Mouse (Mus musculus) heart, adult 11 months (tissue): Measurements from ENCODE around the gene Inca1.

Experiments
- DNase-seq: peaks from one replicate; pipeline ENCODE4 v3.0.0; 2022

Gene Inca1

GRCm38 (mm10) chr11:70699722-70700556 lies at the start of gene Inca1, which contains the start of gene Kif1c:
Inca1 (minus strand) TSS chr11:70700155.
Kif1c (plus strand) TSS chr11:70700548.
- peak; percentile 100 for DNase-seq

- no peak for DNase-seq
Measured at GRCm38 (mm10) chr11:70747876-70748545, 48.1 kb upstream of the Inca1 start.

DNA sequence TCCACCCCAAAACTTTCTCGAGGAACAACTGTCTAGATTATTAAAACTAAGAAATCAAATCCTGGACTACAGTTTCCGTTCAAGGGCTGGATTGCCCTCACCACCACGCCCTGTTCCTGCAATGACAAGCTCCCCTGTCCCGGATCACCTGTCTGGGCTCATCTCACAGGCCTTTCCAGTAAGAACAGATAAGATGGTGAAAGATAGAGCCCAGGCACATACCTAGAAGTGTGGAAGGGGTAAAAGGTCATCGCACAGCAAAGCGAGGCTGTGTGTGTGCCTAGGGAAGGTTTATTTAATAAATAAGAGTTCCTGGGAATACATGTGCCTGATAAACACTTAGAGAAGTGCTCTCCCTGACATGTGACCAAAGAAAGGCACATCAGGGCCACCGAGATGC lies 45.7 kb upstream of the Inca1 start:
- DNase-seq: no peak

- no peak for DNase-seq
Measured at GRCm38 (mm10) chr11:70742581-70743459, 42.9 kb upstream of the Inca1 start.

GRCm38 (mm10) chr11:70742117-70742516 lies 42.2 kb upstream of the Inca1 start:
- no peak for DNase-seq

GRCm38 (mm10) chr11:70741603-70742002 lies 41.6 kb upstream of the Inca1 start:
- DNase-seq: no peak

DNA sequence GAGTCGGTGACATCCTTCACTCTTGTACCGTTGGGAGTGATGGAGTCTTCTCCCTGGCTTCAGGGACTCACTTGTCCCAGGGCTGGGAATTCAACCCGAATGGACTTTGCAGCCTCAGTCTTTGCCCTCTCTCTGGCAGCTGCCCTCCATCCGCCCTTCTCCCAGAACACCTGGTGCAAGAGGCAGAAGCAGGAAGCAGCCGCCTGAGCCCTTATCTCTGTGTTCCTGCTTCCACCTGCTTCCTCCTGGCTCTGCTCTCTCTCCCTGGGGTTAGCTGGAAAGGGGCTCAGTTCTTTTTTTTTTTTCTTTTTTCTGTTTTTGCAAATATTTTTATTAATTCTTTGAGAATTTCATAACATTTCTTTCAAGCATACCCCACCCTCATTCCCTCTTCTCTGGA lies 37.8 kb upstream of the Inca1 start:
- peak; percentile 94 for DNase-seq

- DNase-seq: no peak
Measured at GRCm38 (mm10) chr11:70733256-70733655, 33.3 kb upstream of the Inca1 start.

DNA sequence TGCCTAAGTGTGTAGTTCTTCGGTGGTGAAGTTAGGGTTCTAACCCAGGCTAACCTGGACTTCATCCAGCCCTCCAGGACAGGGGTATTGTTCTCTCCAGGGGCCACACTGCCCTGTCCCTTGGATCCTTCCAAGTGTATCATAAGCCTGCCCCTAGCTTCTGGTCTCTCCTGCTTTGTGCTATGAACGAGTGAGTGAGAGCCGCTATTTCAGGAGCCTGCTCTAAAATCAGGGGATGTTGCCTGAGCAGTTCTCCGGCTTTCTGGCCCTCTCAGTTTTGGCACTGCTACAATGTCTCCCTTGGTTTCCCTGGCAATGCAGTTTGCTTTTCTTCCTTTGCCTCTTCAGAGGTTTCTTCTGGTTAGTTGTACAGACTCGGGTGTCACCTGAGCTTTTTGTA lies 31.2 kb upstream of the Inca1 start:
- no peak for DNase-seq

- no peak for DNase-seq
Measured at GRCm38 (mm10) chr11:70730427-70731038, 30.6 kb upstream of the Inca1 start.

GRCm38 (mm10) chr11:70727385-70727784 lies 27.4 kb upstream of the Inca1 start:
- no peak for DNase-seq

DNA sequence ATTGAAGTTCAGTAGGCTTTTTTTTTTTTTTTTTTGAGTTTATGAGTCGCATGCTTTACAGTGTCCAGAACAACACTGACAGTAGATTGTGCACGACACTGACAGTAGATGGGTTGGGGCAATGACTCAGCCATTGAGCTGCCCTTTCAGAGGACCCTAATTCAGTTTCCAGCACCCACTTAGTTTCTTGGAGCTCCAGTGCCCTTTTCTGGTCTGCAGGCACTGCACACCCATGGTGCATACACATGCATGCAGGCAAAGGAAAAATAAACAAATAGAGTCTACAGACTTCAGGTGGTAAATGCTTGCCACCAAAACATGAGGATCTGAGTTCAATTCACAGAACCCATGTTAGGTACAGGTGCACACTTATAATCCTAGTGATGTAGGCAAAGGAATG lies 26.6 kb upstream of the Inca1 start:
- DNase-seq: no peak

- DNase-seq: no peak
Measured at GRCm38 (mm10) chr11:70724706-70725105, 24.8 kb upstream of the Inca1 start.

DNA sequence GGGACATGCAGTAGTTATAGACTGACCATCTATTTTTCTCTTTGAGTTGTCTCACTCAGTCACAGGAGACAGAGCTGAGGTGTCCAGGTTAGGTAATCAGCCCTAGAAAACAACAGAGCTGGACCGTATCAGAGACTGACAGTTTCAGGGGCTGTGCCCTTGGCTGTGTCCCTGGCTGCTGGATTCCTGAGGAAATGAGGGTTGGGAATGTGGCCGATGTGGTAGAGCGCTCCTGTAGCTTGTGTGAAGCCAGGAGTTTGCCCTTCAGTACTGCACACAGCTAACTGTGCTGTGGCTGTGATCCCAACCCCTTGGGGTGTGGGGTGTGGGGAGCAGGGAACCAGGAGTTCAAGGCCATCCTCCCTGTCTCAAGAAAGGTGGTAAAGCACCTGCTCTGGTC lies 21.1 kb upstream of the Inca1 start:
- peak; percentile 94 for DNase-seq

GRCm38 (mm10) chr11:70720567-70720966 lies 20.6 kb upstream of the Inca1 start:
- peak; percentile 93 for DNase-seq

DNA sequence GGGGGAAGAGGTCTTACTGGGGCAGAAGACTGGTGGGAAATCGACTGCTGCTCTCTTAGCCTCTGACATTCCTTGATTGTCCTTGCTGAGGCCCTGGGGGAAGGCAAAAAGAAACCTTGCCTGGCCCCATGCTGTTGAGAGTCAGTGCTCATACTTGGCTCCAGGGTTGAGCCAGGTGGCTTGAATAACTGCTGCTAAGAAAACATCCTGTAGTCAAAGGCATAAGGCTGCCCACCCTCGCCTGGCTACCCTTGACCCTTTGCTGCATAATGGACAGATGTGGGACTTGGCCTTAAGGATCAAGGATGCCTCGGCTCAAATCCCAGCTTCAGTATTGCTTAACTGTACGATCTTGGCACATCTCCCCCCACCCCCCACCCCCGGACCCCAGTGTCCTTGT lies 18.5 kb upstream of the Inca1 start:
- peak; percentile 83 for DNase-seq

DNA sequence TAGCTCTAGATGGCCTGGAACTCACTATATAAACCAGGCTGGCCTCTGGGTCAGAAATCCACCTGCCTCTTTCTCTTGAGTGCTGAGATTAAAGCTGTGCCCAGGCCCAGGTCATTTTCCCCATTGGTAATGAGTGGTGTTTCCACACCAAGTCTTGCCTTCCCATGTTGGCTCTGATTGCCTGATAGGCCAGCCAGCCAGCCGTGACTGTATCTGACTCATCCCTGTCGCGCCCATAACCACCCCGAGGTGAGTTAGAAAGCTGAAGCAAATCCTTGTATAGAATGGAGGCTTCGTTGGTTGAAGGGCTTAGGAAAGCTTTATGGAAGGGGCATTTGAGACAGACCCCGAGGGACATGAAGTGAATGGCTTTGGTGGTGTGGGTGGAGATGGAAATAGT lies 15.9 kb upstream of the Inca1 start:
- DNase-seq: no peak

DNA sequence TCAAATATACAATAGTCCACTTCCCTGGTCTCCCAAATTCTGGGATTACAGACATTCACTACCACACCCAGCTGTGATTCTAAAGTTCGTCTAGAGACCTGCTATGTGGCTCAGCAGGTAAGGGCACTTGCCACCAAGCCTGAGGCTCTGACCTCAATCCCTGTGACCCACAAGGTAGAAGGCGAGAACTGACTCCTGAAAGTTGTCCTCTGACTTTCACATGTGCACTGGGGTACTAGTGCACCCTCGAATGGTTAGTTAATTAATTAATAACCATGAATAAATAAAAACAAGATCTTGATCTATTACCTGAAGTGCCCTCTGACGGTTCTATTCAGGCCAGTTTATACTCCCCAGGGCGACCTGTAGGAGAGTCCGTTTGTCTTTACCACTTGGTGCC lies 13.3 kb upstream of the Inca1 start:
- no peak for DNase-seq

DNA sequence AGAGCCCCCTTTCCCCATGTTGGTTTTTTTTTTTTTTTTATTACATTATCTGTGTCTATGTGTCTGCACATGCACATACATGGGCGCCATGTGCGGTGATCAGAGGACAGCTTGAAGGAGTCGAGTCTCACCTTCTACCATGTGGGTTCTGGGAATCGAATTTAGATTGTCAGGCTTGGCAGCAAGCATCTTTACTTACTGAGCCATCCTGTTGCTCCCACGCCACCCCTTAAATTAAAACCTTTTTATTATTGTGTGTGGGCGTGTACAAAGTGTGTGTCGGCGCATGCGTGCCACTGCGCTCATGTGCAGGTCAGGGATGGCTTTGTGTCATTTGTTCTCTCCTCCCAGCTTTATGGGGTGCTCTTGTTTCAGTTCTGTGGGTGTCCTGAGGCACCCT lies 11.1 kb upstream of the Inca1 start:
- no peak for DNase-seq

DNA sequence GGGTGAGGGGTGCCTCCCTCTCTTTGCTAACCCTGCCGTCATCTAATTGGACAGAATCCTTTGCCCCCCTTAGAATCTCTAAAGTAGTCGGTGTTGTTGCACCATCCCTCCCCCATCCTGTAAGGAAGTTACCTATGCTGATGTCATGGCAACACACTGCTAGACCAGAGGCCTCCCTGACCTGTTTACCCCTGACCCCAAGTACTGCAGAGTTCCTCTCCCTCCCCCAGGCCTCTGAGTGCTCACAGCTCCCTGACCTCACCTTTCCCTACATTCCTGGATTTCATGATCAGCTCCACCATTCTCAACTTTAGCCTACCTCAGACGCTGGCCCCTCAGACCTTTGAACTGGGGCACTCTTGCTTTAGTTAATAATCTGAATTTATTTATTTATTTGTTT lies 6.2 kb upstream of the Inca1 start:
- DNase-seq: no peak

GRCm38 (mm10) chr11:70702781-70703180 lies 2.8 kb upstream of the Inca1 start:
- peak; percentile 98 for DNase-seq

DNA sequence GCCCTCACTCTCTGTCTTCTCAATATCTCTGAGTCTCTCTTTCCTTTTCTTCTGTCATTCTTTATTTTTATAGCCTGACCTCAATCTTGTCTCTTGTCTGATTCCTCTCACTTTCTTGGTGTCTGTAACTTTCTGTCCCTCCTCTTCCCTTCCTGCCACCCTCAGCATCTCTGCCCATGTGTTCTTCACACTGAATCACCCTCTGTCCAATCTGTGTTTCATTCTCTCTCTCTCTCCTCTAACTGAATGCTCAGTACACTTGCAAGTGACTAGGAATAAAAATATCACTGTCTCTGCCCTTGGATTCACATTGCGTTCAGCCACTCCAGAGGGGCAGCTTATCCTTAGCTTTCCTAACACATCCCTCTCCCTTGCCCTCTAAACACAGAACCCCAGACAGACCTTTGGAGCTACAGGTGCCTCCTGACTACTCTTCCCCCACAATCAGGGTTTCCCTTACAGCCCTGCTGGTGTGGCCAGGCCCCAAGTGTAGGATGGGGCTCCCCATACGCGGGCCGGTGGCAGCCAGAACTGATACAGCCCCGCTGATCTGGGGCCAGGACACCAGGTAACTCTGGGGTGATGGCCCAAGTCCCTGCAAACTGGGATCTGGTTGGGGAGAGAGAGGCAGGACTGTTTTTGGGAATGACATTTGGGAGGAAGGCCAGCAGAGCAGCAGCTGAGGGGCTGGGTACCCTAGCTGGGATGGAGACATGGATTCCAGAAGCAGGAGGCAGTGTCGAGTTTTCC lies 2.2 kb upstream of the Inca1 start:
- peak; percentile 95 for DNase-seq
